Mouse (Mus musculus) myocyte (in vitro differentiated cells): Measurements from ENCODE around the gene Top1.

Experiments
- CEBPB ChIP-seq: IDR thresholded peaks from 2 replicates; pipeline ENCODE4 v1.6.1; 2011; ENCODE audit warnings: mild to moderate bottlenecking, moderate library complexity; ENCODE audit not compliant: poor library complexity, insufficient read depth, severe bottlenecking
- MYOD1 ChIP-seq, 3 experiments: IDR thresholded peaks; one replicate each; pipeline ENCODE4 v1.6.1; 2011; ENCODE audit warnings: control low read depth in 2 of 3, low read depth in 2 of 3, mild to moderate bottlenecking in 2 of 3, moderate library complexity in 1 of 3; ENCODE audit not compliant: insufficient read length in 2 of 3, control insufficient read depth in 1 of 3
- POLR2A ChIP-seq: IDR thresholded peaks from one replicate; pipeline ENCODE4 v1.6.1; 2011; ENCODE audit warnings: low read depth, mild to moderate bottlenecking, control low read depth, moderate library complexity; ENCODE audit not compliant: insufficient read length
- TCF12 ChIP-seq: IDR thresholded peaks from one replicate; pipeline ENCODE4 v1.6.1; 2011; ENCODE audit warnings: mild to moderate bottlenecking, control low read depth; ENCODE audit not compliant: poor library complexity, insufficient read depth, severe bottlenecking
- USF1 ChIP-seq: IDR thresholded peaks from one replicate; pipeline ENCODE4 v1.6.1; 2011; ENCODE audit warnings: low read depth, mild to moderate bottlenecking, control low read depth, moderate library complexity

GRCm38 (mm10) chr2:160747075-160747474 is 101.4 kb downstream of the Top1 start:
- TF ChIP-seq MYOD1 (IDR thresholded peaks at IDR 0.05; ENCODE audit: control insufficient read depth in 1 of 3, insufficient read length in 2 of 3, low read depth in 2 of 3) (no peak), POLR2A (no peak), USF1 (no peak), TCF12 (no peak), CEBPB (no peak)
